Mouse (Mus musculus) right cerebral cortex, postnatal 14 days (tissue): Measurements from ENCODE around the gene Slc8a1.

ENCODE experiments used
- DNase-seq: peaks from one replicate; pipeline ENCODE4 v3.0.0; 2022

The Slc8a1 gene

GRCm38 (mm10) chr17:81502732-81503131 lies 235.4 kb downstream of the Slc8a1 start:
- peak; percentile 31 for DNase-seq

- no peak for DNase-seq
Observed at GRCm38 (mm10) chr17:81500686-81501407, 237.3 kb downstream of the Slc8a1 start.

- DNase-seq, result no peak
Observed at GRCm38 (mm10) chr17:81497919-81498318, 240.3 kb downstream of the Slc8a1 start.

- no peak for DNase-seq
Observed at GRCm38 (mm10) chr17:81496616-81497015, 241.6 kb downstream of the Slc8a1 start.

- no peak for DNase-seq
Observed at GRCm38 (mm10) chr17:81492216-81492865, 245.8 kb downstream of the Slc8a1 start.

GRCm38 (mm10) chr17:81486388-81486787 lies 251.8 kb downstream of the Slc8a1 start:
- no peak for DNase-seq

GRCm38 (mm10) chr17:81481843-81482490 lies 256.2 kb downstream of the Slc8a1 start:
- no peak for DNase-seq

GRCm38 (mm10) chr17:81480351-81481161 lies 257.6 kb downstream of the Slc8a1 start:
- DNase-seq, result peak; percentile 52

GRCm38 (mm10) chr17:81479807-81480206 lies 258.4 kb downstream of the Slc8a1 start:
- no peak for DNase-seq

GRCm38 (mm10) chr17:81477420-81477819 lies 260.8 kb downstream of the Slc8a1 start:
- no peak for DNase-seq

GRCm38 (mm10) chr17:81473363-81473762 lies 264.8 kb downstream of the Slc8a1 start:
- DNase-seq, result no peak

GRCm38 (mm10) chr17:81468941-81469340 lies 269.2 kb downstream of the Slc8a1 start:
- no peak for DNase-seq

GRCm38 (mm10) chr17:81459379-81459778 lies 278.8 kb downstream of the Slc8a1 start:
- DNase-seq, result no peak

- DNase-seq, result no peak
Observed at GRCm38 (mm10) chr17:81455977-81456376, 282.2 kb downstream of the Slc8a1 start.

- no peak for DNase-seq
Observed at GRCm38 (mm10) chr17:81455269-81455668, 282.9 kb downstream of the Slc8a1 start.

GRCm38 (mm10) chr17:81441463-81441862 lies 296.7 kb downstream of the Slc8a1 start, which contains the start of gene Gm11096:
Gm11096 (plus strand) TSS chr17:81441763.
- DNase-seq, result no peak

GRCm38 (mm10) chr17:81433148-81433547 lies 305.0 kb downstream of the Slc8a1 start:
- no peak for DNase-seq

- DNase-seq, result no peak
Observed at GRCm38 (mm10) chr17:81432733-81433132, 305.4 kb downstream of the Slc8a1 start.

- DNase-seq, result peak; percentile 25
Observed at GRCm38 (mm10) chr17:81427245-81427644, 310.9 kb downstream of the Slc8a1 start.

GRCm38 (mm10) chr17:81424256-81424912 lies 313.8 kb downstream of the Slc8a1 start:
- no peak for DNase-seq

GRCm38 (mm10) chr17:81419802-81420459 lies 318.2 kb downstream of the Slc8a1 start:
- DNase-seq, result no peak
